Mouse (Mus musculus) bone marrow macrophage, adult 2 months (primary cell): ENCODE measurements around the gene Rnf180. TPM values are rescaled to one million over a fixed set of nuclear protein-coding genes. Genes with fewer than 3 reads are reported as not detected.

Experiments
- H3K27ac ChIP-seq: 2 replicates; pipeline ENCODE4 v1.5.1; 2012; ENCODE audit warnings: low read depth, low read length; ENCODE audit not compliant: insufficient read depth
- H3K4me1 ChIP-seq: 2 replicates; pipeline ENCODE4 v1.6.1; 2012; ENCODE audit warnings: low read length; ENCODE audit not compliant: control insufficient read depth, insufficient read depth
- H3K4me3 ChIP-seq: 2 replicates; pipeline ENCODE4 v1.5.1; 2012; ENCODE audit warnings: mild to moderate bottlenecking, low read length, moderate library complexity; ENCODE audit not compliant: insufficient read depth
- CTCF ChIP-seq: IDR thresholded peaks from 2 replicates; pipeline ENCODE4 v1.5.1; 2012; ENCODE audit warnings: low read depth, mild to moderate bottlenecking, low read length, moderate library complexity
- POLR2A ChIP-seq: IDR thresholded peaks from 2 replicates; pipeline ENCODE4 v1.6.1; 2012; ENCODE audit warnings: mild to moderate bottlenecking, low read depth, low read length, borderline replicate concordance
- polyA plus RNA-seq: library from polyadenylated mRNA; stranded (reverse); fragments of >200 nt; gene quantifications from 2 replicates; pipeline ENCODE4 v1.2.4, GENCODE M21; 2012; ENCODE audit not compliant: missing spikeins, insufficient read depth, insufficient read length

Rnf180 gene
- polyA plus RNA-seq, 1 experiment = 33.3 TPM

DNA sequence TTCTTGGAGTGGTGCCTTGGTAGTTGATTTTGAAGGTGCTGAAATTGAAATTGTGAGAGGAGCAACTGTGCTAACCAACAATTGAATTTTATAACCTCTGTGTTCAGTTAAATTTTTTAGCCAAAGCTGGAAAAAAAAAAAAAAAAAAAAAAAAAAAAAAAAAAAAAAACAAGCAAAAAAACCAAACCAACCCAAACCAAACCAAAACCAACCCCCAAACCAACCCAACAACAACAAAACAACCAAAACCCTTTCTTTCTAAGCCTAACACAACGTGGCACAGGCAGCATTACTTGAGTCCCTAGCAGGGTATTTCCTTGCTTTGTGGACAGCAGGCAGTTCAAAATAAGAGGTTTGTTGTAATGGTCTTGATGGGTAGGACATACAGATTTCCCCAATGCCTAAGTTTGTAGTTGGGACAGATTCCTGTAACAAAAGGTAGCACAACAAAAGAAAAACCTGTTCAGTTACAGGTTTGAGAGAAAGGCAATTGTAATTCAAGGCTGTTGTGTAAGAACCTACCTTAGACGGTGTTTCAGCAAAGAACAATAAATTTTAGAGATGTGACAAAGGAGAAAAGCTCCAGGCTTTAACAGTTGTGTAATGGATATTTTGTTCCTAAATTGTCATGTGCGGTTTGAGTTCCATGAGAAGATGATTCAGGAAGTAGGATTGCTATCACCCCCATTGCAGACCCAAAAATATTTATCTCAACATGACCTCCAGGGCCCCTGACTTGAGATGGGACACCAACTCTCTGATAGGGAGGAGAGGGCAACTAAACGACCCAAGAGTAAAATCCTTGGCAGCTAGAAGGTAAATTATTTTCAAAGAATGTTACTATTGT lies 4.8 kb upstream of the Rnf180 start:
- no peak for TF ChIP-seq POLR2A
- no peak for TF ChIP-seq CTCF
- H3K4me3 ChIP-seq = peak overlapping the region; percentile 36
- peaks cover 25% of the 10 kb centered on the region for H3K4me1 ChIP-seq
- peak overlapping the region; percentile 100 for H3K27ac ChIP-seq

DNA sequence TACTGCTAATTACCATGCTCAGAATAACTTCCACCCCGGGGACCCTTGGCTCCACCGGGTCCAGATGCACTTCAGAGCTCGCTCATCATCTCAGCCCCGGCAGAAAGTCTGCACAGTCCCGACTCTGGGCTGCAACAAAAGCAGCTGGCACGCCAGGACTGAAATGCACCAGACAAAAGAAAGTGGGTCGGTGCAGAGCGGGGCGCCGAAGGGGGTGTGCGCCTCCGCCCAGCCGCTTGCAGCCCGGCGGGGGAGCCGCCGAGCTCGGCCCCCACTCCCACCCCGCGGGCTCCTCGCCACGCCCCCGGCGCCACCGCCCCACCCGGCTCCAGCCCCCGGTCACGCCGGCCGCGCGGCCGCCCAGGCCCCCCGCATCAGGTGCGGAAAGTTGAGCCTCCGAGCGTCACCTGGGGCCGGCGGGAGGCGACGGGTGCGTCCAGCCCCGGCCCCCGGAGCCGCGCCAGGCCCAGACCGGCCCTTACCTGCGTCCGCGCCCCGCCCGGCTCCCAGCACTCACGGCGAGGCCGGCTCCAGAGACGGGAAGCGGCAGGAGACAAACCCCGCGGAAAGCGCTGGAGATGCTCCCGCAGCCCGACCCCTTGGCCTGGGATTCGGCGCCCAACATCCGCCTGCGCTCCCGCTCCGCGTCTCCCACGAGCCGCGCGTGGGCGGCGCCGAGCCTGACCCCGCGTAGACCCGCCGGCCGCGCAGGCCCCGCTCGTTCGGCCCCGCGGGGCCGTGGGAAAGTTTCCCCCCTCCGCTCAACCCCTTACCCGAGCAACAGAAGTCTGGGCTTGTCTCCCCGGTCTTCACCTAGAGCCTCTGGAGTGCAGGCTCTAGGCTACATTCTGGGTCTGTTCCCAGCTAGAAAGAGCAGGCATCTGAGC lies 591 bp downstream of the Rnf180 start:
- Histone ChIP-seq H3K4me3 (peak overlapping the region; percentile 88), H3K27ac (peak overlapping the region; percentile 54; the same call in 1 of the 2 replicates), H3K4me1 (peaks cover 27% of the 10 kb centered on the region)
- TF ChIP-seq POLR2A = no peak
- TF ChIP-seq CTCF = no peak

DNA sequence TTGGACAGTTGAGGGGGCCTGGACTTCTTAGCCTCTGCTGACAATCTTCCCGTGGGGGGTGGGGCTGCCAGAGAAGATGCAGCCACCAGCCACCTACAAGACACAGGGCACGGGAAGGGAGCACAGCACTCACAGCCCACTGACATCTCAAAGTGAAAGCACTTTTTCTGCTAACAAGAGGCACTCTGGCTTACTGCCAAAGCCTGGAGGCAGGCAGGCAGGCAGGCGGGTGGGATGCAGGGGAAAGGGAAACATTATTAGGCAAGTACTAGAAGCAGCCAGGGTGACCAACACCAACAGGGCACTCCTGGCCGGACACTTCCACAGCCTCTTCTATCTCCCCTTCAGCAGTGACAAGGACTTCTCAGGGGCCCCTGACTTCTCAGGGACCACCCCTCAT lies 2.8 kb downstream of the Rnf180 start:
- peak overlapping the region; percentile 14; the same call in 1 of the 2 replicates for H3K27ac ChIP-seq
- peaks cover 24% of the 10 kb centered on the region for H3K4me1 ChIP-seq
- H3K4me3 ChIP-seq = peak overlapping the region; percentile 32
- no peak for TF ChIP-seq CTCF
- no peak for TF ChIP-seq POLR2A

GRCm38 (mm10) chr13:105290594-105290993 lies 4.0 kb downstream of the Rnf180 start:
- TF ChIP-seq POLR2A (no peak), CTCF (no peak)
- Histone ChIP-seq H3K4me3 (no peak overlapping the region), H3K27ac (no peak overlapping the region), H3K4me1 (peaks cover 24% of the 10 kb centered on the region)

DNA sequence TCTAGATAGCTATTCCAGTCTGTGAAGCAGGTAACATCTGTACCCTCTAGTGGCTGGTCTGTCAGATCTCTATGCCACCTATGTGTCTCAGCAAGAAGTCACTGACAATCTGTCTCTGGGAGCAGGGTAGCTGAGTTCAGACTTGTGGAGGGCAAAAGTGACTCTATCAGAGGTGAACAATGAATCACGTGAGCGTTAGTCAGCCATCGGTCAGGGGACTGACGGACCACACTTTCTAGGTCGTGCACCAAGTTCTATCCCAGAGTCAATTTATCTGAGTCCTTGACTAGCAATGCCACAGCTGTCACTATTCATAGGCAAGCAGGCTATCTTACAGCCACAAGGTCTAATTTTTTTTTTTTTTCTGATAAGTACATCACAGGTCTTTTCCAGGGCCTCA lies 4.6 kb downstream of the Rnf180 start:
- no peak for TF ChIP-seq POLR2A
- no peak for TF ChIP-seq CTCF
- no peak overlapping the region for H3K27ac ChIP-seq
- H3K4me3 ChIP-seq = no peak overlapping the region
- peaks cover 24% of the 10 kb centered on the region for H3K4me1 ChIP-seq

GRCm38 (mm10) chr13:105279397-105280018 lies 15.1 kb downstream of the Rnf180 start:
- Histone ChIP-seq H3K4me3 (no peak overlapping the region), H3K27ac (no peak overlapping the region), H3K4me1 (peaks cover 4% of the 10 kb centered on the region; the same call in 1 of the 2 replicates)
- no peak for TF ChIP-seq POLR2A

- H3K4me1 ChIP-seq = no peaks in the 10 kb centered on the region
- TF ChIP-seq CTCF (no peak), POLR2A (no peak)
- H3K4me3 ChIP-seq = no peak overlapping the region
- no peak overlapping the region for H3K27ac ChIP-seq
Measured at GRCm38 (mm10) chr13:105270394-105271094, 24.1 kb downstream of the Rnf180 start.

- TF ChIP-seq CTCF (no peak), POLR2A (no peak)
- no peak overlapping the region for H3K4me3 ChIP-seq
- no peak overlapping the region for H3K27ac ChIP-seq
- H3K4me1 ChIP-seq = no peaks in the 10 kb centered on the region
Measured at GRCm38 (mm10) chr13:105267464-105267863, 27.2 kb downstream of the Rnf180 start.

DNA sequence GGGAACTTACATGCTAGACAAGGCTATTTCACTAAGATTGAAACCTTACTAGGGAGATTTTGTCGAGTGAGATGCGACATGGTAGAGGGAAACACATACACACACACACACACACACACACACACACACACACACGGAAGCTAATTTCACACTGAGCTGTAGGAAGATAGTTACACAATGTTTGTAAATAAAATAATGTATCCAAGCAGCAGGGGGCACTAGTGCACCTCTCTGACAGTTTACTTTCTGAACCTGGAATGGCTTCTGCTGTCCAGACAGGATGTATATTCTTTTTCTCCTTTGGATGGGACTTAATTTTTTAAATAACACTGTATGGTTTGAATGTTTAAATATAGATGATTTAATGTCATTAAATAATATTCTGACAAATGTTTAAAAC lies 27.9 kb downstream of the Rnf180 start:
- TF ChIP-seq CTCF (no peak), POLR2A (no peak)
- H3K27ac ChIP-seq = no peak overlapping the region
- no peaks in the 10 kb centered on the region for H3K4me1 ChIP-seq
- H3K4me3 ChIP-seq = no peak overlapping the region
